Mouse (Mus musculus) adrenal gland, adult 8-10 months (tissue): ENCODE results near the gene Ano5. TPM values are rescaled to one million over a fixed set of nuclear protein-coding genes. Genes with fewer than 3 reads are reported as not detected.

ENCODE experiments used
- DNase-seq: peaks from one replicate; pipeline ENCODE4 v3.0.0; 2022
- total RNA-seq, 4 experiments: library from RNA; stranded (reverse); gene quantifications; 2 replicates each; pipeline ENCODE4 v1.2.4; 2022

Ano5 gene
- total RNA-seq, 4 experiments from 2014 or later: 0.07 to 0.26 (median 0.20) TPM

DNA sequence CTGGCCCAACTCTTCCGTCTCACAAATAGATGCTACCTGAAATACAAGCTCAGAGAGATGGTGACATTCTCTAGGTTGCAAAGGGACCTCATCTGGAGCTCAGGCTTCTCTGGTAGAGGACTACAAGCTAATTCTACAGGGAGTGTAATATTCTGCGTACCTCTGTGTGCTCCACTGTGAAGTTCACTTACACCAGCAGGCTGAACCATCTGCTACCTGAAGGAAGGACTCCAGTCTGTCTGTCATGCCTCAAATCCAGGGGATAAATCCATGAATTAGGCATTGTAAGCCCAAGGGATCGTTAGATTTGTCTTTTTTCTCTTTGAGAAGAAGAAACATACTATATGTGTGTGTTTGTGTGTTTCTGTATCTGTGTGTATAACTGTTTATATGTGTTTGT is 120.3 kb downstream of the Ano5 start:
- no peak for DNase-seq

DNA sequence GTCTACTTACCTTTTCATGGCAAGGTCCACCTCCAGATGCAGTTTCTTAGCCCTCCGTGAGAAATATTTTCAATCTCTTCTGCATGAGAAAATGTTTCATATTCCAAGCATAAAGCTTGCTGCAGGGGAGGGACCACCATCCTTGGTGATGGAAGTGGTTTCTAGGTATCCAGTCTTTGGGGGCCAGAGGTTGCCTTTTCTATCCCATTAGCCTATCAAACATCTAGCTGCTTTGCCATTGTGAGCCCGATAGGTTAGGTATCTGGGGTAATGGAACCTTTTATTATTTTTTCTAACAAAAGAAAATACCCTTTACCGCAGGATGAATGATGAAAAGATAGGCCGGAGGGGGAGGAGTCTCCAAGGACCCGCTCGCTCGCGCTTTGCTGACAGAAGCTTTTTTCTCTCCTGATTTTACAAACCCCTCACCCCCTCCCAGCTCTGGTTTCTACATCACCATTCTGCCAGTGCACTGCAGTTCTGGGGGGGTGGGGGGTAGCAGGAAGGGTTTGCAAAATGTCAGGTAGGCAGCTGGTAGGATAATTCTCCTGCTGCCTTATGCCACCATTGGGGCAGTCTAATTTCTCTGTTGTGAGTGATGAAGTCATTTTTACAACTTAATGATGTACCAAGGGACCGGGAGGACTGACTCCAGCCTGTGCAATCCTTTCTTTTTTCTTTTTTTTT is 121.9 kb downstream of the Ano5 start:
- DNase-seq: no peak

DNA sequence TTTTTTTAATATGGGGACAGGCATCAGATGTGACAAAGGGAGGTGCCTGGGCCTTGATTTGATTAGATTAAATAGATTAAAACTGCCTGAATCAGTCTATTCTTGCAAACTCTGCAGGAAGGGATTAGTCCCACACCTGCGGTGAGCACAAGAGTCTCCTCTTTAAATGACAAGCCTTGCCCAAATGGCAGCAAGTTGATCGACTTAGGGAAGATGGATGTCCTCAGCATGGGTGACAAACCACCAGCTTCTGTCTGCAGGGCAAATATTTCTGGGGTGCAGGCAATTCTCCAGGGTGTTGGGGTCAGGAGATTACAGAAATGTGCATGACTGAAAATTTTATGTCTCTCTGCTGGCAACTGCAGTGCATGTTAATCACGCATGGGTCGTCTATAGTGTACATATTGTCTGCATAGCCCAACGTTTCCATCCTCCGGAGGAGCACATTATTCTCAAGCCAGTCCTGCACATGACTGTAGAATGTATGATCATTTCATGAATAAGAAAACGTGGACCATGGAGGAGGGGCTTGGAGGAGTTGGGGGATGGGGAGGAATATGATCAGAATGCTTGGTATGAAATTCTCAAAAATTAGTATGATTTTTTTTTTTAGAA is 122.5 kb downstream of the Ano5 start:
- no peak for DNase-seq

Other genes starting within 250 kb of the Ano5 start
- 1 to 10 TPM; 2.0 to 3.2 (median 2.7) TPM for gene Slc17a6, start 111.0 kb downstream of the Ano5 start, total RNA-seq